ENCODE assay signal across 8 mouse cellular contexts in the genomic region with DNA sequence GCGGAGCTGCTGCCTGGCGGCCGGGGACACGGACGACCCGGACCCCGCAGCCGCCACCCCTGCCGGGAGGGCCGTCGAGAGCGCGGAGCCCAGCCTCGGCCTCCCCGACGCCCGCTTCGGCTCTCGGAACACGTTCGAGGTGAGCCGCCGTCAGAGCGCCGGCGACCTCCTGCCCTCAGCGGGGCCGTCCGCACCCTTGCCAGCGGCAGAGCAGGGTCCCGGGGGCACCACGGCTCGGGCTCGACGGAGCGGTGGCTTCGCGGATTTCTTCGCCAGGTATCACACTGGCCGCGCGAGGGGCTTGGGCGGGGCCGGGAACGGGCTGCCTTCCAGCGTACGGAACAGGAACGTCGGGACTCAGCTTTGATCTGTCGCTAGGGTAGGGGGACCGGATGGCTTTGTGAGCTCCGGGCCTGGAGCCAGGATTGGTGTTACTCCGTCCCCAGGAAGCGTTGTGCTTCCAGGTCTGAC. TPM values are rescaled to one million over a fixed set of nuclear protein-coding genes. Genes with fewer than 3 reads are reported as not detected.
DNase-seq lines count a peak whose midpoint lies in the region; ATAC-seq and TF ChIP-seq lines count a peak whose summit lies in the region.

No protein-coding gene starts in this region.

- intact Hi-C loops in left cerebral cortex, adult 2 months (cut with DNase I), result no loop called here
- intact Hi-C loops in gastrocnemius, postnatal 36 days (cut with DNase I), result no loop called here

- ATAC-seq in inflammation-experienced regulatory T-cells, adult 6 months, result peak; percentile 29

- H3K4me3 ChIP-seq in left cerebral cortex, adult 2 months, result peak overlapping the region; percentile 77
- peak overlapping the region; percentile 89 for H3K4me3 ChIP-seq in limb, embryonic 10.5 days
- H3K4me3 ChIP-seq in small intestine, adult 2 months (ENCODE audit: low read depth, low read length), result peak overlapping the region; percentile 98

- no peaks in the 10 kb centered on the region for H3K36me3 ChIP-seq in limb, embryonic 10.5 days
- H3K36me3 ChIP-seq in small intestine, adult 2 months (ENCODE audit: control insufficient read depth, insufficient read depth, low read length), result no peaks in the 10 kb centered on the region

- peak overlapping the region; percentile 82 for H3K27ac ChIP-seq in left cerebral cortex, adult 2 months
- peak overlapping the region; percentile 90 for H3K27ac ChIP-seq in limb, embryonic 10.5 days
- H3K27ac ChIP-seq in small intestine, adult 2 months (ENCODE audit: insufficient read depth, low read depth, low read length), result peak overlapping the region; percentile 75

- under 1% methylated on average over 54 of the region's 54 CpGs for WGBS in limb, embryonic 10.5 days
- under 1% methylated on average over 54 of the region's 54 CpGs for WGBS in small intestine, adult 2 months

- no peaks in the 10 kb centered on the region for H3K9me3 ChIP-seq in limb, embryonic 10.5 days (replicated peaks)

- H3K4me1 ChIP-seq in limb, embryonic 10.5 days, result peaks cover 7% of the 10 kb centered on the region; the same call in 1 of the 2 replicates
- H3K4me1 ChIP-seq in small intestine, adult 2 months (ENCODE audit: control insufficient read depth, insufficient read depth, insufficient read length, low read length), result peaks cover 2% of the 10 kb centered on the region; the same call in 1 of the 2 replicates

- no peak for TF ChIP-seq CTCF in left cerebral cortex, adult 2 months (IDR thresholded peaks at IDR 0.05)
- TF ChIP-seq CTCF in small intestine, adult 2 months (IDR thresholded peaks at IDR 0.05; ENCODE audit: extremely low read depth, insufficient read length, insufficient replicate concordance, low read depth, low read length), result no peak

- H3K27me3 ChIP-seq in limb, embryonic 10.5 days (ENCODE audit: low read depth, poor library complexity, severe bottlenecking), result no peaks in the 10 kb centered on the region
- no peaks in the 10 kb centered on the region for H3K27me3 ChIP-seq in small intestine, adult 2 months (ENCODE audit: control insufficient read depth, insufficient read depth, low read length)

- TF ChIP-seq POLR2A in small intestine, adult 2 months (IDR thresholded peaks at IDR 0.05; ENCODE audit: low read depth, low read length), result no peak

- peak; percentile 39 to 41 for DNase-seq in left cerebral cortex, adult 2 months (ENCODE audit: extremely low spot score in 1 of 2, low spot score in 2 of 2)
- DNase-seq in left cerebral cortex, adult 11 months (ENCODE audit: low spot score), result no peak
- peak; percentile 67 for DNase-seq in embryo, embryonic 10.5 days (ENCODE audit: low spot score)
- DNase-seq in gastrocnemius, postnatal 36 days, result peak; percentile 39 to 41
- DNase-seq in limb, embryonic 10.5 days (ENCODE audit: low spot score), result peak; percentile 73
- peak; percentile 43 for DNase-seq in mesoderm, embryonic 11.5 days (ENCODE audit: low read depth, low spot score)

RNA-seq across cellular contexts. Expression of gene Tbc1d12, which starts 0.8 kb away (rescaled TPM):
- total RNA-seq in left cerebral cortex, adult 2 months (2021), result 10 to 100 TPM; 11.6 to 13.3 TPM
- 1 to 10 TPM; 2.4 to 3.4 TPM for total RNA-seq in gastrocnemius, postnatal 36 days (2021)
- polyA plus RNA-seq in inflammation-experienced regulatory T-cells, adult 6 months (2017; shearing (Covaris generic)), result 1 to 10 TPM; 1.0 to 1.9 (median 1.2) TPM
- polyA plus RNA-seq in limb, embryonic 10.5 days (2016; fragmentation: Nextera tagmentation; extraction: Ambion mirVana), result 1.3 and 1.8 TPM in 2 replicates
- 1.5 and 3.4 TPM in 2 replicates for polyA plus RNA-seq in small intestine, adult 2 months (2012; rRNA removed)

RNA-seq across cellular contexts. Expression of gene Noc3l, which starts 18.2 kb away (rescaled TPM):
- 10 to 100 TPM; 13.4 to 14.6 TPM for total RNA-seq in left cerebral cortex, adult 2 months (2021)
- total RNA-seq in gastrocnemius, postnatal 36 days (2021), result 1 to 10 TPM; 5.0 to 6.0 TPM
- polyA plus RNA-seq in inflammation-experienced regulatory T-cells, adult 6 months (2017; shearing (Covaris generic)), result 1 to 10 TPM; 7.5 to 8.4 (median 7.7) TPM
- polyA plus RNA-seq in limb, embryonic 10.5 days (2016; fragmentation: Nextera tagmentation; extraction: Ambion mirVana), result 11.2 and 11.7 TPM in 2 replicates
- polyA plus RNA-seq in small intestine, adult 2 months (2012; rRNA removed), result 0.89 and 0.94 TPM in 2 replicates
